Mouse (Mus musculus): ENCODE data around the gene Zfp68. TPM values are rescaled to one million over a fixed set of nuclear protein-coding genes. Genes with fewer than 3 reads are reported as not detected.

Zfp68 gene
- polyA plus RNA-seq, 1 experiment from 2014 or later: 33.7 TPM

DNA sequence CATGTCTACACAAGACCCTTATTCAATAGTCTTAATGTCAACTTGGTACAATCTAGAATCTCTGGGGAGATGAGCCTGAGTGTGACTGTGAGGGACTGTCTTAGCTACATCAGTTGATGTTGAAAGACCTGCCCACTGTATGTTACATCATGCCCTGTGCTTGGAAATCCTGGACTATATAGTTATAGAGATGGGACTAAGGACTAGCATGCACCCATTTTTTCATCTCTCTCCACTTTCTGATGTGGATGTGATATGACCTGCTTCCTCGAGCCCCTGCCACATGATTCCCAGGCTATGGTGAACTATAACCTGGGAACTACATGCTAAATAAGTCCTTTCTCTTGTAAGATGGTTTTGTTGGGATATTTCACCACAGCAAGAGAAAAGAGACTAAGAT is 33.4 kb upstream of the Zfp68 start:
- 91% methylated on average over 1 of the region's 1 CpGs for WGBS

DNA sequence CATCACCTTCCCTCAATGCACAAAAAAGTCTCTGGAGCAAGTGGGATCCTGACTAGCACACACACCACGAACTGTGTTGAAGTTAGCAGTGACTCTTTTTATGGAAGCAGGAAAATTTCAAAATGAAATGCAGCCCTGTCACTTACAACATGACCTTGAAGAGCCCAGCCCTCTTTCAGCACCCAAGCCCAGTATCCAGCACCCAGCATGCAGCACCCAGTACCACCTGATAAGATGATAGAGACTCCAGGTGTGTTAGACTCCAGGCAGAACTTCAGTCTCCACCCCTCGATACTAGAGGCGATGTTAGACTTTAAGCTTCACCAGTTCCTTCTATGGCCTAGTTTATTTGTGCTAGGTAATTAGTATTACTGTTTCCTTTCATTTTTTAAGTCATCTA is 22.2 kb upstream of the Zfp68 start:
- Histone ChIP-seq H3K9ac (ENCODE audit: low read length) (no peak overlapping the region), H3K4me1 (replicated peaks; ENCODE audit: control insufficient read depth, insufficient read depth) (no peaks in the 10 kb centered on the region), H3K9me3 (ENCODE audit: control insufficient read depth, low read length) (no peaks in the 10 kb centered on the region), H3K4me2 (replicated peaks; ENCODE audit: low read depth) (no peak overlapping the region), H3K27me3 (ENCODE audit: control insufficient read depth, insufficient read depth, low read length) (no peaks in the 10 kb centered on the region), H3K36me3 (ENCODE audit: control insufficient read depth, insufficient read depth, low read length) (peaks cover 4% of the 10 kb centered on the region; the same call in 1 of the 2 replicates), H3K4me3 (ENCODE audit: low read depth, low read length) (no peak overlapping the region), H3K27ac (replicated peaks) (no peak overlapping the region)
- TF ChIP-seq CTCF (IDR thresholded peaks at IDR 0.05; ENCODE audit: low read depth) (no peak), EP300 (optimal IDR thresholded peaks at IDR 0.05) (no peak)
- ATAC-seq (ENCODE audit: low FRiP score, low TSS enrichment) (no peak), DNase-seq (ENCODE audit: low spot score) (no peak)
- 89% methylated on average over 3 of the region's 3 CpGs for WGBS

More for the DNA sequence above, 33.4 kb upstream of the Zfp68 start:
- ATAC-seq (ENCODE audit: low FRiP score, low TSS enrichment) (no peak), DNase-seq (ENCODE audit: low spot score) (no peak)
- TF ChIP-seq CTCF (IDR thresholded peaks at IDR 0.05; ENCODE audit: low read depth) (no peak), EP300 (optimal IDR thresholded peaks at IDR 0.05) (no peak)
- no peak overlapping the region for H3K9ac ChIP-seq (ENCODE audit: low read length)
- no peaks in the 10 kb centered on the region for H3K4me1 ChIP-seq (replicated peaks; ENCODE audit: control insufficient read depth, insufficient read depth)
- no peak overlapping the region for H3K4me3 ChIP-seq (ENCODE audit: low read depth, low read length)
- H3K27ac ChIP-seq (replicated peaks): no peak overlapping the region
- no peaks in the 10 kb centered on the region for H3K27me3 ChIP-seq (ENCODE audit: control insufficient read depth, insufficient read depth, low read length)
- no peak overlapping the region for H3K4me2 ChIP-seq (replicated peaks; ENCODE audit: low read depth)
- H3K9me3 ChIP-seq (ENCODE audit: control insufficient read depth, low read length): no peaks in the 10 kb centered on the region
- H3K36me3 ChIP-seq (ENCODE audit: control insufficient read depth, insufficient read depth, low read length): peaks cover 4% of the 10 kb centered on the region

DNA sequence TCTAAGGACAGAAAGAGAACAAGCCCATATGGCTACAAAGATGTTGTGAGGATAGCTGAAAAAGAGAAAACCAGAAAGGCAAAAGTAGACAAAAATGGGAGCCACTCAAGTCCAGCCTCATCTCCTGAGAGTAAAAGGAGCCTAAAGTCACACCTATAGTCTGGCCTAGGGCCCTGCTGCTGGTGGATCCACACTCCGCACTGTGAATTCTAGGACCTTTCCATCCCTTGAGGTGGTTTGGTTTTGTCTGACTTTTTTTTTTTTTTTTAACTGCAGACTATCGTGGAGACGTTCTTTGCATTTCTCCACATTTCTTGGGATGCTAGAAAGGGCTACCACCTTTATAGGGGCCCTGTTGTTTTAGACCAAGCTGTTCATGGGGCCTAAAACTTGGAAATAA is 21.5 kb upstream of the Zfp68 start:
- H3K27me3 ChIP-seq (ENCODE audit: control insufficient read depth, insufficient read depth, low read length): no peaks in the 10 kb centered on the region
- H3K4me2 ChIP-seq (replicated peaks; ENCODE audit: low read depth): no peak overlapping the region
- ATAC-seq (ENCODE audit: low FRiP score, low TSS enrichment): no peak
- no peak overlapping the region for H3K27ac ChIP-seq (replicated peaks)
- H3K9ac ChIP-seq (ENCODE audit: low read length): no peak overlapping the region
- H3K9me3 ChIP-seq (ENCODE audit: control insufficient read depth, low read length): no peaks in the 10 kb centered on the region
- H3K4me3 ChIP-seq (ENCODE audit: low read depth, low read length): no peak overlapping the region
- H3K4me1 ChIP-seq (replicated peaks; ENCODE audit: control insufficient read depth, insufficient read depth): no peaks in the 10 kb centered on the region
- H3K36me3 ChIP-seq (ENCODE audit: control insufficient read depth, insufficient read depth, low read length): peaks cover 3% of the 10 kb centered on the region; the same call in 1 of the 2 replicates
- DNase-seq (ENCODE audit: low spot score): no peak
- TF ChIP-seq EP300 (optimal IDR thresholded peaks at IDR 0.05) (no peak), CTCF (IDR thresholded peaks at IDR 0.05; ENCODE audit: low read depth) (no peak)
- 91% methylated on average over 3 of the region's 3 CpGs for WGBS

DNA sequence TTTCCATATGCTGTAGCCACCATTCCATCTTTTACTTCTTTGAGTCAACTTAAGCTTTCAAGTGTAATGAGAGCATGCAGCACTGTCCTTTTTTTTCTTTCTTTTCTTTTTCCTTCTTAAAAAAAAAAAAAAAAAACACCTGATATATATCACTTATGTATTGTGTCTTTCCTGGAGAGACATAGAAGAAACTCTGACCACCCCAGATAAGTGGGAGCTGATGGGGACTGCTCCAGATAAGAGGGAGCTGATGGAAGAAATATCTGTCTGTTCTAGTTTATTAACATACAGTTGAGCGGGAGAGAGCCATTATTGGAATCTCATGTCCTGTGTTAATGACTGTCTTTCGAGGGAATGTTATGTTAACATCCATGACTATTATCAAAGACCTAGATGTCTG is 16.9 kb upstream of the Zfp68 start:
- no peak overlapping the region for H3K4me3 ChIP-seq (ENCODE audit: low read depth, low read length)
- H3K4me2 ChIP-seq (replicated peaks; ENCODE audit: low read depth): no peak overlapping the region
- ATAC-seq (ENCODE audit: low FRiP score, low TSS enrichment): no peak
- H3K4me1 ChIP-seq (replicated peaks; ENCODE audit: control insufficient read depth, insufficient read depth): no peaks in the 10 kb centered on the region
- no peak overlapping the region for H3K9ac ChIP-seq (ENCODE audit: low read length)
- H3K9me3 ChIP-seq (ENCODE audit: control insufficient read depth, low read length): no peaks in the 10 kb centered on the region
- no peak overlapping the region for H3K27ac ChIP-seq (replicated peaks)
- peaks cover 3% of the 10 kb centered on the region; the same call in 1 of the 2 replicates for H3K36me3 ChIP-seq (ENCODE audit: control insufficient read depth, insufficient read depth, low read length)
- 97% methylated on average over 2 of the region's 2 CpGs for WGBS
- TF ChIP-seq EP300 (optimal IDR thresholded peaks at IDR 0.05) (no peak), CTCF (IDR thresholded peaks at IDR 0.05; ENCODE audit: low read depth) (no peak)
- DNase-seq (ENCODE audit: low spot score): no peak
- H3K27me3 ChIP-seq (ENCODE audit: control insufficient read depth, insufficient read depth, low read length): no peaks in the 10 kb centered on the region

DNA sequence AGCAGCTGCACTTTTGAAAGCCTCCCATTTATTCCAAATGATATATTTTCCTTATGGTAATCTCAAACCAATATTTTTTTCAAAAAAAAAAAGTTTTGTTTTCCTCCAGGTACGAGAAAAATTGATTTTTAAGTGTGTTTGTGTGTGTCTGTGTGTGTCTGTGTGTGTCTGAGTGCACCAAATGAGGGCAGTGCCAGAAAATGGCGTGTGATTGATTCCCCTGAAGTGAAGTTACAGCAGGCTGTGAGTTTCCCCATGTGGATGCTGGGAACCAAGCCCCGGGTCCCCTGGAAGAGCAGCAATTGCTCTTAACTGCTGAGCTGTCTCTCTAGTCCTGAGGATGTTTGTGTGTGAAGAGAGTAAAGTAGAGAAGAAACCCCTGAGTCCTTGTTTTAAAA is 3.9 kb upstream of the Zfp68 start:
- TF ChIP-seq EP300 (optimal IDR thresholded peaks at IDR 0.05) (no peak), CTCF (IDR thresholded peaks at IDR 0.05; ENCODE audit: low read depth) (no peak)
- 5% methylated on average over 3 of the region's 3 CpGs for WGBS
- Histone ChIP-seq H3K27ac (replicated peaks) (peak overlapping the region; percentile 92), H3K9me3 (ENCODE audit: control insufficient read depth, low read length) (no peaks in the 10 kb centered on the region), H3K4me1 (replicated peaks; ENCODE audit: control insufficient read depth, insufficient read depth) (no peaks in the 10 kb centered on the region; the same call in 1 of the 2 replicates), H3K9ac (ENCODE audit: low read length) (peak overlapping the region; percentile 92), H3K27me3 (ENCODE audit: control insufficient read depth, insufficient read depth, low read length) (no peaks in the 10 kb centered on the region), H3K4me2 (replicated peaks; ENCODE audit: low read depth) (peak overlapping the region; percentile 77), H3K36me3 (ENCODE audit: control insufficient read depth, insufficient read depth, low read length) (no peaks in the 10 kb centered on the region), H3K4me3 (ENCODE audit: low read depth, low read length) (peak overlapping the region; percentile 84)
- no peak for DNase-seq (ENCODE audit: low spot score)
- ATAC-seq (ENCODE audit: low FRiP score, low TSS enrichment): no peak

DNA sequence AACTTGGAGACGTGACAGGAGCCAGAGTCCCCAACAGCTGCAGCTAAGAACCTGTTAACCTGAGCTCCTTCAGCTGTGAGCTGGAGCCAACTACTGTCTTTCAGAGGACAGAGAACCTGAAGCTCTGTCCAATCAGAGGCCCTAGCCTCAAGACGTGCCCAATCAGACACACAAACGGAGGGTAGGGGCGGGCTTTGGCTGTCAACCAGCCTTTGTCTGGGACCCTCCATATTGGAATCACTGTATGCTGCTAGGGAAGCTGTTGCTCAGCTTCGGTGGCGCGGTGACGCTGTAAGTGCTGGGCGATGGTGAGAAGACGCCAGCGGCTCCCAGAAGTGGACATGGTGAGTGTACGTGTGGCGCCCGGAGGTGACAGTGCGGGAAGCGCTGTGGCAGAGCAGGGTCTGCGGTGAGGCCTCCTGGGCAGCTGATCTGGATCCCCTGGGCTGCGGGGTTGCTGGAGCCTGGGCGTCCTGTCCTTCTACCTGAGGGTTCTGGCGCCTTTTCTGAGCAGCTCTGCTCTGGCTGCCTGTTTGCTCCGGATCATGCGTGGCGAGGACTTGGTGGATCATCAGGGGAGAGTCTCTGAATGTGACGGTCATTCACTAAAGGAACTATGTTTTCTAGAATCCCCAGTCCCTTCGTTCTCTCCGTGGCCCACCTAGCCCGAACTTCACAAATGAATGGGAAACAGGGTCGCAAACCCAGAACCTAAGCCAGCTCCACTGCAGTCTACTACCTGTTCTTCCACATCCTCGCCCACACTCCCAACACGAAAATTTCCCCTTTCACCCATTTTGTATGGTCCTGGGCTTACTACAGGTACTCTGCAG is 3.3 kb upstream of the Zfp68 start, which contains the start of gene A430033K04Rik:
TSS of gene A430033K04Rik (plus strand) at position 215 of the 833 bp plus-strand sequence.
- H3K4me3 ChIP-seq (ENCODE audit: low read depth, low read length): peak within 1 kb of the TSS; percentile 84
- under 1% methylated on average over 30 of the region's 30 CpGs for WGBS
- ATAC-seq (ENCODE audit: low FRiP score, low TSS enrichment) (peak; percentile 95), DNase-seq (ENCODE audit: low spot score) (peak; percentile 95)
- H3K27me3 ChIP-seq (ENCODE audit: control insufficient read depth, insufficient read depth, low read length): no peaks in the 10 kb centered on the region
- H3K27ac ChIP-seq (replicated peaks): peak within 1 kb of the TSS; percentile 92
- TF ChIP-seq CTCF (IDR thresholded peaks at IDR 0.05; ENCODE audit: low read depth) (no peak), EP300 (optimal IDR thresholded peaks at IDR 0.05) (no peak)
- no peaks in the 10 kb centered on the region; the same call in 1 of the 2 replicates for H3K4me1 ChIP-seq (replicated peaks; ENCODE audit: control insufficient read depth, insufficient read depth)
- peak within 1 kb of the TSS; percentile 77 for H3K4me2 ChIP-seq (replicated peaks; ENCODE audit: low read depth)
- H3K9ac ChIP-seq (ENCODE audit: low read length): peak within 1 kb of the TSS; percentile 92
- no peaks in the 10 kb centered on the region for H3K36me3 ChIP-seq (ENCODE audit: control insufficient read depth, insufficient read depth, low read length)
- no peaks in the 10 kb centered on the region for H3K9me3 ChIP-seq (ENCODE audit: control insufficient read depth, low read length)

All from stomach, postnatal 0 days (tissue).